Mouse (Mus musculus) hindbrain, embryonic 10.5 days (tissue): ENCODE results near the gene Rgs9. TPM values are rescaled to one million over a fixed set of nuclear protein-coding genes. Genes with fewer than 3 reads are reported as not detected.
"Not testable (repeated sequence)": the region's sequence is repeated elsewhere in the genome, so short reads cannot be mapped to it uniquely, and the experiment has no call there.

Experiments used
- DNase-seq: peaks from one replicate; pipeline ENCODE4 v3.0.0-alpha.2; 2017; ENCODE audit warnings: low spot score
- H3K27ac ChIP-seq: fragments of 300-500 bp; sonication (generic); 2 replicates; pipeline ENCODE4 v1.5.1; 2016; ENCODE audit warnings: mild to moderate bottlenecking, moderate library complexity
- H3K27me3 ChIP-seq: fragments of 300-500 bp; sonication (generic); 2 replicates; pipeline ENCODE4 v1.6.1; 2016; ENCODE audit warnings: mild to moderate bottlenecking; ENCODE audit not compliant: poor library complexity, insufficient read depth, severe bottlenecking
- H3K36me3 ChIP-seq: fragments of 300-500 bp; sonication (generic); 2 replicates; pipeline ENCODE4 v1.6.1; 2016; ENCODE audit warnings: mild to moderate bottlenecking, moderate library complexity
- H3K4me1 ChIP-seq: fragments of 300-500 bp; sonication (generic); replicated peaks from 2 replicates; pipeline ENCODE4 v1.6.1; 2016; ENCODE audit warnings: mild to moderate bottlenecking
- H3K4me3 ChIP-seq: fragments of 300-500 bp; sonication (generic); 2 replicates; pipeline ENCODE4 v1.5.1; 2016; ENCODE audit warnings: mild to moderate bottlenecking, moderate library complexity
- H3K9me3 ChIP-seq: fragments of 300-500 bp; sonication (generic); 2 replicates; pipeline ENCODE4 v1.6.1; 2016; ENCODE audit warnings: mild to moderate bottlenecking, moderate library complexity
- WGBS: fragments of 180-500 bp; shearing (Covaris S2); methylation state at CpG from one replicate; pipeline ENCODE4 v1.1.7; 2016; 5-methylcytosine and 5-hydroxymethylcytosine counted together
- polyA plus RNA-seq: library from polyadenylated mRNA; unstranded; fragments of >200 nt; fragmentation: Nextera tagmentation; extraction: Ambion mirVana; gene quantifications from 2 replicates; pipeline ENCODE4 v1.2.1, GENCODE M21; 2016

Gene Rgs9
- polyA plus RNA-seq: 1.3 and 1.8 TPM in 2 replicates

DNA sequence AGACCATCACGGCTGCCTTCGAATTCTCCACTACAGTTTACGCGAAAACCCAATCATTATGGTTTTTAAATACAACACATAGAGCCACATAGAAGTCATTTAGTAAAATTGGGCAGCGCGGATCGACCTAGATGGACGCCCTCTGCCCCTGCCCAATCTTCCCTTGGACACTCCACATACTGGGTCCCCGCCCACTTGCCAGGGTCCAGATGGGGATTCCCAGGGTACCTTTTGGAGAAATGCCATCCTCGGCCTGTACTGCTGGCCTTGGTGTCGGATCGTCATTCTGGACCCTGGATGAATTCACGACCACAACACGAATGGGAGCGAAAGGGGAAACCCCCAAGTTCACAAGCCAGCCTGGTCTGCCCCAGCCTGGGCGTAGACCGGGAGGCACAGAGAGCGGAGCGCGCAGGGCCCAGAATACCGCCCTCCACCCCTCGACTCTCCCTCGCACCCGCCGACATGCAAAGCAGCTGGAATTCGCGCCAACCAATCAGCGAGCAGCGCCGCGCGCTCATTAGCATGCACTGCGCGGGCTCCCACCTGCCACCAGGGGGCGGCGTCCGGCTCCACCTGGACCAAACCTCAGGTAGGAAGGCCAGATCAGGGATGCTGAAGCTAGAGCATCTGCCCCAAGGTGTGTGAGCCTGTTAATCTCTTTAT lies at the start of gene Rgs9:
Gene Rgs9, minus strand, starts transcription at position 420 of the 666 bp plus-strand sequence.
- Histone ChIP-seq H3K4me1 (peaks cover 16% of the 10 kb centered on the region; the same call in 1 of the 2 replicates), H3K4me3 (peak within 1 kb of the TSS; percentile 55), H3K27me3 (peaks cover 32% of the 10 kb centered on the region), H3K27ac (peak within 1 kb of the TSS; percentile 79), H3K9me3 (no peaks in the 10 kb centered on the region), H3K36me3 (no peaks in the 10 kb centered on the region)
- WGBS: 4% methylated on average over 37 of the region's 37 CpGs
- DNase-seq: peak; percentile 89

DNA sequence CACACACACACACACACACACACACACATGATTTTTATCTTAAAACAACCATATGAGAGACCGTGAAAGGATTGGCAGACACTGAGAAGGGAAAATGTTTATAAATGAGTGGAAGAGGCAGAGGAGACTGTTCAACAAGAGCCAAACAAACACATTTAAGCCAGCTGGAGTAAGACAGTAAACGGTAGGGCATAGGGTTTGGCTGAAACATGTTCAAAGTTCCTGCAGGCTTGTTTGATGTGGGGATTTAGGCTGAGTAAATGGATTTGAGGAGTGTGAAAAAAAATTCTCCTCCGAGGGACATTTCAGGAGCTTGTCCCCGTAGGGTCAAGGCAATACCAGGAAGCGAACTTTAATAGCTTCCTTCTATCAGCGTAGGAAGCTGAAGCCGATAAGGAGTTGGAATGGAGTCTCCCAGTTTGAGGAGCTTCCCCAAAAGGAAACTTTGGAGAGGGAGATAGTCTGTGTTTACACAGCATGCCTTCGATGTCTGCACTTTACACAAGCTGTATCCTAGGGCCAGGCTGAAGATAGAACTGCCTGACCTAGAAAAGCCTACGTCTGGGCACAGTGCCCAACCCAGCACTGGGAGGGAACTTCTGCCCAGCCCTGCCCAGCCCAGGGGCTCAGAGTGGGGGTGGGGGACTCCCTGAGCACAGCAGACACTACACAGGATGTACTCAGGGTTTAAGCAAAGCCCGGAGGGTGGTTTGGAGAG lies 49.5 kb upstream of the Rgs9 start:
- H3K27ac ChIP-seq: peak overlapping the region; percentile 8; the same call in 1 of the 2 replicates
- no peaks in the 10 kb centered on the region for H3K9me3 ChIP-seq
- no peak for DNase-seq
- H3K4me1 ChIP-seq: peaks cover 30% of the 10 kb centered on the region
- no peaks in the 10 kb centered on the region for H3K36me3 ChIP-seq
- H3K4me3 ChIP-seq: no peak overlapping the region
- no peaks in the 10 kb centered on the region for H3K27me3 ChIP-seq
- WGBS: 76% methylated on average over 10 of the region's 10 CpGs

DNA sequence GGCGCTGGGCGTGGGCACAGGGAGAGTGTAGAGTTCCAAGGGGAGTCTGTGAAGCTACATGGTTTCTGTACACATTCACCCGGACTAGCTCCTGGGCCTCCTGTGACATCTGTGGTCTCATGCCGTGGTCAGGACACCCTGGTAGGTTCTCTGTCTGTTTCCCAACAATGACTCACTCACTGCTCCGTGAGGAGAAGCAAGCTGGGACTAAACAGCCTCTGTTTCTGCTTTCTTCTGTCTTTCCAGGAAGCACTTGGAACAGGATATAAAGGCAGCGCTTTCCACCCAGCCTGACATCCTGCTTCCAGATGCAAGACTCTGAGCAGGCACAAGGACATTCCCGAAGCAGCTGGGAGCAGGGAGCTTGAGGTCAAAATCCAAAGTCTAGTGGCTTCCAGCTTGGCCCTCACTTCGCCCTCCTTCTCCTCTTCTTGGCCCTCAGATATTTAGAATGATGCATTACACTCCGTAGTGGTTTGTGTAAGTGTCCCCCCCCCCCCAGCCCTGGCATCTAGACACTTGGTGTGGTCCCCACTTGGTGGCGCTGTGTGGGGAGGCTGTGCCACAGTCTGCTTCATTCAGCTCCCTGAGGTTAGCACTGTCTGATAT lies 46.2 kb upstream of the Rgs9 start:
- Histone ChIP-seq H3K36me3 (no peaks in the 10 kb centered on the region), H3K4me1 (peaks cover 30% of the 10 kb centered on the region), H3K9me3 (no peaks in the 10 kb centered on the region), H3K4me3 (no peak overlapping the region), H3K27me3 (no peaks in the 10 kb centered on the region), H3K27ac (no peak overlapping the region)
- 25% methylated on average over 10 of the region's 10 CpGs for WGBS
- peak; percentile 21 for DNase-seq

DNA sequence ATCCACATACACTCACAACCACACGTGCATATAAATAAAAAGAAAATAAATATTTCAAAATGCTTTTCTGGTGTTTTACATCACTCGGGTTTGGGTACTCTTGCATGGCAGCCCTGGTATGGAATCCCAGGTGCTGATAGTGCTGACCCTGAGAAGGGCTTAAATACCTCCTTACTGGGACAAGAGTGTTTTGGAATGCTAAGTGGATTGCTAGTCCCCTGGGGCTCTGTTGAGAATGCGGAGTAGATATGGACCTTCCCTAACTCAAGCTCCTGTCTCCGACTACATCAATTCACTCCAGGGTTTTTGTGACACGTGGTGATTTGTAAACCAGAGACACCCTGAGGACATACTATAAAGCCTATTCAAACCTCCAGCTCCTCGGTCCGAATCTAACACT lies 45.6 kb upstream of the Rgs9 start:
- DNase-seq: no peak
- H3K27ac ChIP-seq: no peak overlapping the region
- H3K9me3 ChIP-seq: no peaks in the 10 kb centered on the region
- H3K4me3 ChIP-seq: no peak overlapping the region
- WGBS: 30% methylated on average over 7 of the region's 7 CpGs
- H3K27me3 ChIP-seq: no peaks in the 10 kb centered on the region
- H3K36me3 ChIP-seq: no peaks in the 10 kb centered on the region
- H3K4me1 ChIP-seq: peaks cover 28% of the 10 kb centered on the region

DNA sequence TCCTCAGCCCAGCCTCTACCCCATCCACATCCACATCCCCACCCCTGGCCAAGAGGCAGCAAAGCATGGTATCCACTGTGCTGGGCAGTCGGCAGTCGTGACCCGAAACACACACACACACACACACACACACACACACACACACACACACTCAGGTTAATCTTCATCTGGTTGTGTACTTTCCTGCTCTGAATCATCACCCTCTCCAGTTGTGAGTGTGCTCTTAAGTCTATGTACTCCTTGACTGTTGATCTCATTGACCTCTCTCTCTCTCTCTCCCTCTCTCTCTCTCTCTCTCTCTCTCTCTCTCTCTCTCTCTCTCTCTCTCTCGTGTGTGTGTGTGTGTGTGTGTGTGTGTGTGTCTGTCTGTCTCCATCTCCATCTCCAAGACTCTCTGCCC lies 44.7 kb upstream of the Rgs9 start:
- WGBS: 90% methylated on average over 4 of the region's 4 CpGs
- H3K36me3 ChIP-seq, H3K9me3 ChIP-seq, H3K27ac ChIP-seq, H3K27me3 ChIP-seq, H3K4me3 ChIP-seq, DNase-seq: not testable (repeated sequence)
- peaks cover 25% of the 10 kb centered on the region for H3K4me1 ChIP-seq

DNA sequence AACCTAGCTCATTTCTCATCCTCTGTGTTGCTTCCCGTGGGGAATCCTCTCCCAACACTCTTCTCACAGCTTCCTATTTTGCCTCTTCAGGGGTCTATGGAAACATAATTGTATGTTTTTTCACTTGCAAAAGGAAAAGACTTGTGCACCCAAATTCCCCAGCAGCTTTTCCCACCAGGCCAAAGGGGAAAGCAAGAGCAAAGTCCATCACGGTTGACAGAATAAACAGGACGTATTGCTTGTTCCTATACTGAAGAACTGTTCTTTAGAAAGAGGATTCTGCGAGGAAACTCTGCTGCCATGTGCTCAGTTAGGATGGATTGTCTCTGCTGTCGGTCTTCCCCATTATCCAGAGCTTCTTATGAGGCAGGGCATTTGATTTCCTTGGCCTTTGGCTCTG lies 42.6 kb upstream of the Rgs9 start:
- H3K27me3 ChIP-seq: no peaks in the 10 kb centered on the region
- H3K9me3 ChIP-seq: no peaks in the 10 kb centered on the region
- no peak overlapping the region for H3K4me3 ChIP-seq
- H3K36me3 ChIP-seq: no peaks in the 10 kb centered on the region
- DNase-seq: no peak
- peaks cover 10% of the 10 kb centered on the region for H3K4me1 ChIP-seq
- no peak overlapping the region for H3K27ac ChIP-seq
- 83% methylated on average over 5 of the region's 5 CpGs for WGBS

DNA sequence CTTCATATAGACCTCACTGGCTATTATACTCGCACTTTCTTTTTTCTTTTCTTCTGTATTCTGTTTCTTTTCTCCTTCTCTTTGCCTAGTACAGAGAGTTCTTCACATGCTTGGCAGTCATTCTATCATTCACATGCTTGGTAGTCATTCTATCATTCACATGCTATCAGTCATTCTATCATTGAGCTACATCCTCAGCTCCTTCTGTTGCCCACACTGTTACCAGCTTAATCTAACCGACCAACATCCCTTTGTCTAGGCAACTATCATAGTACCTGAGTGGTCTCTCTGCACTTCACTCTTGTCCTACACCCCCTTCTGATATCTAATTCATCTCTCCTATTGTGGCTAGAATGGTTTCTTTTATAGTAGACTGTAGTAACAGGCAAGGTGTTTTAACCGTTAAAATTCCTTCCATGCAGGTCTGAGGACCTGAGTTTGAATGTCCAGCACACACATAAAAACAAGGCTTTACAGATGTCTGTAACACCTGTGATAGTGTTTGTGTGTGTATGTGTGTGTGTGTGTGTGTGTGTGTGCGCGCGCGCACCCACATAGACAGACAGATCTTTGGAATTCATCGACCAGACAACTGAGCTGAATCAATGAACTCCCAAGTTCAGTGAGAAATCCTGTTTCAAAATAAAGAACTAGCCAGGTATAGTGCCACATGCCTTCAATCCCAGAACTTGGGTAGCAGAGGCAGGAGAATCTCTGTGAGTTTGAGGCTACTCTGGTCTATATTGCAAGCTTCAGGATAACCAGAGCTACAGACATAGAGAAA lies 41.4 kb upstream of the Rgs9 start:
- Histone ChIP-seq H3K4me3 (no peak overlapping the region), H3K9me3 (no peaks in the 10 kb centered on the region), H3K36me3 (no peaks in the 10 kb centered on the region), H3K4me1 (peaks cover 8% of the 10 kb centered on the region), H3K27ac (no peak overlapping the region), H3K27me3 (no peaks in the 10 kb centered on the region)
- DNase-seq: no peak
- WGBS: 93% methylated on average over 8 of the region's 8 CpGs

DNA sequence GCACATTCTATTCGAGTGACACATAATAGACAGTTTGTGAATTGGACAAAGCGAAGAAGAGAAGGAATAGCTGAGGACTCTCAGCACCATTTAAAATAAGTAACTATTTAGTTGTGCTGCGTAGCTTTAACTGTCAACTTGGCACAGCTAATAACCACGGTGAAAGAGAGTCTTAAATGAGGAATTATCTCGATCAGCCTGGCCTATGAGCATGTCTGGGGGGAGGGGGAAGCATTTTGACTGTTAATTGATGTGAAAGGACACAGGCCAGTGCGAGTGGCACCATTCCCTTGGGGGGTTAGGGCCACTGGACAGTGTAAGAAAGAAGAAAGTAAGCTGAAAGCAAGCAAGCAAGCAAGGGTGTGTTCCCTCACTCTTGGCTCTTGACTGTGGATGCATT lies 38.0 kb upstream of the Rgs9 start:
- Histone ChIP-seq H3K27me3 (no peaks in the 10 kb centered on the region), H3K4me3 (no peak overlapping the region), H3K9me3 (no peaks in the 10 kb centered on the region), H3K4me1 (peaks cover 11% of the 10 kb centered on the region), H3K27ac (no peak overlapping the region), H3K36me3 (no peaks in the 10 kb centered on the region)
- DNase-seq: no peak
- WGBS: 69% methylated on average over 6 of the region's 6 CpGs

DNA sequence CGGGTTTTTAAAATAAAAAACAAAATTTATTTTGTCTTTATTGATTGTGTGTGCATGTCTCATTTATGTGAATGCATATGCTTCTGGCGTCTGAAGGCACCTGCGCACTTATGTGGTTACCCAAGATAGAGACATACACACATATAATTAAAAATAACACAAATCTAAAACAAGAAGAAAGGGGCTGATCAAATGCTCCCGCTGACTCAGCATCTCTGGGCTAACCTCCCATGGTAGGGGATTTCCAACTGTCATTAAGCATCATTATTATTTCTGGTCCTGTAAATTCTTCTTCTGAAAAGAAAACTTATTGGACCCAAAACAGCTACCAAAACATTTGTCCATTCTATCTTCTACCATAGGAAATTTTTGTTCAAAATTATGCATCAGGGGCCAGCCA lies 36.8 kb upstream of the Rgs9 start:
- Histone ChIP-seq H3K9me3 (no peaks in the 10 kb centered on the region), H3K4me3 (no peak overlapping the region), H3K27ac (no peak overlapping the region), H3K27me3 (no peaks in the 10 kb centered on the region; the same call in none of the 2 replicates), H3K4me1 (peaks cover 12% of the 10 kb centered on the region), H3K36me3 (no peaks in the 10 kb centered on the region)
- 91% methylated on average over 4 of the region's 4 CpGs for WGBS
- no peak for DNase-seq

DNA sequence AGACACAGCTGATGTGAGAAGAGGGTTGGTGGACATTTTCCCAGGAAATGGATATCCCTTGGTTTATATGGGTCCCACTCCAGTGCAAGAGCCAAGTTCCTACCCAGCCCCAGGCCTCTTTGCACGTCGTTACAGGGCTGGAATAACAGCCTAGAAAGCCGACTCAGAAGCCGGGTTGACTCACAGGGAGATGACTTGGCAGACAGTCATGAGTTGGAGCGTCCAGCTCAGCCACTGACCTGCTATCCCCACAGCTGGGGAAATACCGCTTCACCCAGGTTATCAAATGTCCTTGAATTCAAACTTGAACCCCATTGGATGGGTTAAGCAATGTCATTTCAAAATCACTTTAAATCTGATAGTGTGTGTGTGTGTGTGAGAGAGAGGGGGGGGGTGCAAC lies 34.8 kb upstream of the Rgs9 start:
- H3K4me1 ChIP-seq: peaks cover 17% of the 10 kb centered on the region
- no peak overlapping the region for H3K27ac ChIP-seq
- H3K27me3 ChIP-seq: no peaks in the 10 kb centered on the region; the same call in none of the 2 replicates
- DNase-seq: no peak
- no peaks in the 10 kb centered on the region for H3K36me3 ChIP-seq
- 84% methylated on average over 6 of the region's 6 CpGs for WGBS
- H3K9me3 ChIP-seq: no peaks in the 10 kb centered on the region
- H3K4me3 ChIP-seq: no peak overlapping the region

DNA sequence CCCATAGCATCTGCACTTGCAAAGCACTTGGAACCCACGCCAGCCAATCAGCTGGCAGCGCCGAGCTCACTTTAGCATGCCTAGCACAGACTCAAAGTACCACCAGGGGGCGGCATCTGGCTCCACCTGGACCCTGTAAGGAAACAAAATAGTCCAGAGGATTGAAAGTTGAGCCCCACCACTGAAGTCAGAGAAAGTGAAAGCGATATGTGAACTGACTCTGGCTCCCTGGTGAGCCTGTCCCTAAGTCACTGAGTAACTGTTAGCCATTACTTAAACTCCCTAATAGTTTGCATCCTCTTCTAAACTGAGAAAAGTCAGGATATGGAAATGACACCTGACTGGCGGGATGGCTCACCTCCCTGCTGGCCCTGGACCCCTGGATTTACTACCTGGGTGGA lies 33.5 kb upstream of the Rgs9 start:
- no peak overlapping the region for H3K27ac ChIP-seq
- 6% methylated on average over 6 of the region's 6 CpGs for WGBS
- H3K9me3 ChIP-seq: no peaks in the 10 kb centered on the region
- H3K36me3 ChIP-seq: no peaks in the 10 kb centered on the region
- peak overlapping the region; percentile 41 for H3K4me3 ChIP-seq
- peak; percentile 92 for DNase-seq
- no peaks in the 10 kb centered on the region; the same call in none of the 2 replicates for H3K27me3 ChIP-seq
- peaks cover 17% of the 10 kb centered on the region for H3K4me1 ChIP-seq

DNA sequence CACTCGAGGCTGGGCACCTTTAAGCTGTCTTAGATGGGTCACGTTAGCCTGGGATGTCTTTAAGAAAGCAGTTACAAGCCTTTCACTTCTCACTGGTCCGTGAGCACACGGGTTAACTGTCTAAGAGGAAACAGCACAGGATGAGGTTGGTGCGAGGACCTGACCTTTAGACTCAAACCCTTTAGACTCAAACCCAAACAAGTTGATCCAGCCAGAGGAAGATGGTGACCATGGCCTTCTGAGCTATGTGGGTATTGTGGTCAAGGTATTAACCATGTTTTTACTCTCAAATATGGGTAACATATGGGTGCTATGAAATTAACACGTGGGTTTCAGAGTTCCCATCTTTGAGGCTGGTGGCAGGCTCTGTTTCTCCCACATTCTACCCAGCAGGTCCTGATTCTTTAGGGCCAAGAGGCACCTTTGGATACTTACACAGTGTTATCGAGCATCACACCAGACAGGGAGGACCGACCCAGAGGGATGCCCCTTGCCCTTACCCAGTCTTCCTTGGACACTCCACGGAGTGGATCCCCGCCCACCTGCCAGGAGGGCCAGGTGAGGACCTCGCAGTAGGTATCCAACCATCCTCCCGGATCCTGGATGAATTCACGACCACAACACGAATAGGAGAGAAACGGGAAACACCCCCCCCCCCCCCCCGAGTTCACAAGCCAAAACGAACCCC lies 32.9 kb upstream of the Rgs9 start:
- Histone ChIP-seq H3K36me3 (no peaks in the 10 kb centered on the region), H3K27ac (no peak overlapping the region), H3K4me3 (peak overlapping the region; percentile 41), H3K27me3 (no peaks in the 10 kb centered on the region; the same call in none of the 2 replicates), H3K9me3 (no peaks in the 10 kb centered on the region), H3K4me1 (peaks cover 17% of the 10 kb centered on the region)
- 33% methylated on average over 17 of the region's 17 CpGs for WGBS
- DNase-seq: no peak
